Mouse (Mus musculus) neural tube, embryonic 14.5 days (tissue): ENCODE data around the gene Stk10. TPM values are rescaled to one million over a fixed set of nuclear protein-coding genes. Genes with fewer than 3 reads are reported as not detected.

Experiments
- ATAC-seq: fragments of 200-750 bp; cut with Nextera tagmentation; 2 replicates; pipeline ENCODE4 v1.8.0; 2017; ENCODE audit warnings: low read depth, mild to moderate bottlenecking, moderate TSS enrichment, moderate library complexity
- H3K27ac ChIP-seq: fragments of 300-500 bp; sonication (generic); 2 replicates; pipeline ENCODE4 v1.5.1; 2014; ENCODE audit warnings: low read depth, mild to moderate bottlenecking, control low read depth, low read length, moderate library complexity, mixed read lengths
- H3K27me3 ChIP-seq: fragments of 300-500 bp; sonication (generic); 2 replicates; pipeline ENCODE4 v1.6.1; 2014; ENCODE audit warnings: low read length; ENCODE audit not compliant: control insufficient read depth, insufficient read depth
- H3K36me3 ChIP-seq: fragments of 300-500 bp; sonication (generic); 2 replicates; pipeline ENCODE4 v1.6.1; 2014; ENCODE audit warnings: low read length, mixed read lengths; ENCODE audit not compliant: control insufficient read depth, insufficient read depth
- H3K4me1 ChIP-seq: fragments of 300-500 bp; sonication (generic); 2 replicates; pipeline ENCODE4 v1.6.1; 2014; ENCODE audit warnings: low read length; ENCODE audit not compliant: control insufficient read depth, insufficient read depth
- H3K4me2 ChIP-seq: fragments of 300-500 bp; sonication (generic); 2 replicates; pipeline ENCODE4 v1.6.1; 2014; ENCODE audit warnings: mild to moderate bottlenecking, low read depth, low read length, control low read depth
- H3K4me3 ChIP-seq: fragments of 300-500 bp; sonication (generic); 2 replicates; pipeline ENCODE4 v1.5.1; 2014; ENCODE audit warnings: low read depth, low read length, control low read depth, mixed read lengths
- H3K9ac ChIP-seq: fragments of 300-500 bp; sonication (generic); replicated peaks from 2 replicates; pipeline ENCODE4 v1.6.1; 2014; ENCODE audit warnings: low read depth, mild to moderate bottlenecking, control low read depth, low read length, mixed read lengths
- H3K9me3 ChIP-seq: fragments of 300-500 bp; sonication (generic); 2 replicates; pipeline ENCODE4 v1.6.1; 2016; ENCODE audit warnings: low read length; ENCODE audit not compliant: control insufficient read depth
- WGBS: fragments of 180-500 bp; shearing (Covaris S2); extraction: QIAGEN DNeasy Blood & Tissue Kit; methylation state at CpG from one replicate; pipeline ENCODE4 v1.1.7; 2014; 5-methylcytosine and 5-hydroxymethylcytosine counted together
- polyA plus RNA-seq: library from polyadenylated mRNA; unstranded; fragments of >200 nt; fragmentation: Nextera tagmentation; extraction: Ambion mirVana; gene quantifications from 2 replicates; pipeline ENCODE4 v1.2.1, GENCODE M21; 2014

The Stk10 gene
- polyA plus RNA-seq, 1 experiment from 2014 or later = 2.0 TPM

- H3K36me3 ChIP-seq = no peaks in the 10 kb centered on the region
- no peak overlapping the region for H3K4me3 ChIP-seq
- H3K27me3 ChIP-seq = no peaks in the 10 kb centered on the region
- ATAC-seq = no peak
- H3K9me3 ChIP-seq = no peaks in the 10 kb centered on the region
- H3K27ac ChIP-seq = no peak overlapping the region
- 89% methylated on average over 5 of the region's 5 CpGs for WGBS
- H3K9ac ChIP-seq = no peak overlapping the region
- H3K4me2 ChIP-seq = no peak overlapping the region
- 0 out of 2 replicates have a peak, but pooled peaks cover 2% of the 10 kb centered on the region for H3K4me1 ChIP-seq
Measured at GRCm38 (mm10) chr11:32544497-32544896, 11.4 kb downstream of the Stk10 start.

DNA sequence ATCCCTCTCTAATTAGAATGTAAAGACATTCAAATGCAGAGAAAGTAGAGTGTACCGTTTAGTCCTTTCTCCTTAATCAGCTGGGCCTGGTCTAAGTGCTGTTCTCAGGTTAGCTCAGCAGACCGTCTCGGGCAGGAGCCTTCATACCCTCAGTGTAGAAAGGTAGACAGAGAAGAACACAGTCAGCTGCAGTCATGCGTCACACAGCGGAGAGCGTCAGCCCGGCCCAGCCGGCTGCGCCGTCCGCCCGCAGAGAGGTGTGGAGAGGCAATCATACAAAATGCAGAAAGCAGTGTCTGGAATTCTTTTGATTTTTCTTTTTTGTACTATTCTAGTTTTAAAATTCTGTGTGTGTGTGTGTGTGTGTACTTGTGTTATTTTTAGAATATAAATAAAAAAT, 12.5 kb downstream of the Stk10 start:
- 58% methylated on average over 12 of the region's 12 CpGs for whole genome bisulfite sequencing
- no peaks in the 10 kb centered on the region for H3K9me3 ChIP-seq
- H3K27me3 ChIP-seq = no peaks in the 10 kb centered on the region
- H3K4me3 ChIP-seq = no peak overlapping the region
- ATAC-seq = peak; percentile 72; the same call in 1 of the 2 replicates
- H3K9ac ChIP-seq = no peak overlapping the region
- 0 out of 2 replicates have a peak, but pooled peaks cover 2% of the 10 kb centered on the region for H3K4me1 ChIP-seq
- H3K36me3 ChIP-seq = no peaks in the 10 kb centered on the region
- no peak overlapping the region for H3K4me2 ChIP-seq
- no peak overlapping the region for H3K27ac ChIP-seq

- H3K4me2 ChIP-seq = no peak overlapping the region
- no peak overlapping the region for H3K4me3 ChIP-seq
- no peak overlapping the region for H3K27ac ChIP-seq
- H3K27me3 ChIP-seq = no peaks in the 10 kb centered on the region
- no peak for ATAC-seq
- H3K9ac ChIP-seq = no peak overlapping the region
- H3K9me3 ChIP-seq = no peaks in the 10 kb centered on the region
- WGBS = 81% methylated on average over 5 of the region's 5 CpGs
- no peaks in the 10 kb centered on the region for H3K36me3 ChIP-seq
- H3K4me1 ChIP-seq = 0 out of 2 replicates have a peak, but pooled peaks cover 2% of the 10 kb centered on the region
Measured at GRCm38 (mm10) chr11:32546483-32546882, 13.4 kb downstream of the Stk10 start.

- peaks cover 10% of the 10 kb centered on the region; the same call in 1 of the 2 replicates for H3K4me1 ChIP-seq
- no peaks in the 10 kb centered on the region for H3K9me3 ChIP-seq
- no peak overlapping the region for H3K4me2 ChIP-seq
- ATAC-seq = no peak
- no peak overlapping the region for H3K9ac ChIP-seq
- no peak overlapping the region for H3K27ac ChIP-seq
- no peaks in the 10 kb centered on the region for H3K36me3 ChIP-seq
- no peak overlapping the region for H3K4me3 ChIP-seq
- H3K27me3 ChIP-seq = no peaks in the 10 kb centered on the region
- WGBS = 83% methylated on average over 10 of the region's 10 CpGs
Measured at GRCm38 (mm10) chr11:32547391-32547947, 14.4 kb downstream of the Stk10 start.

DNA sequence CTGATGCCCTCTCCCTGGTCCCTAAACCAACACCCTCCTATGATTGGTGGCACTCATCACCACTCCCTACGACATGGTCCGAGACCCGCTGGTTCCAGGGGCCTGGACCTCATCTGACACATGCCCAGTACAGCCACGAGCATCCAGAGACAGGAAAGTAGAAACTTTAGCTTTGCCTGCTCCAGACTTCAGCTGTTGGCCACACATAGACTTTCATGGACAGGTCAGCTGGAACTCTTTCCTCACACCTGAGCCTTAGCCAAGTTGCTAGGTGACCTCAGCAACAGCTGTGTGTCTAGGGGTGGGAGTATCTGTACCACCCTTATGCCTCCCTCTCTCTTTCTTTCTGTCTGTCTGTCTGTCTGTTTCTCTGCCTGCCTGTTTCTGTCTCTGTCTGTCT, 15.1 kb downstream of the Stk10 start:
- H3K4me3 ChIP-seq = no peak overlapping the region
- H3K27me3 ChIP-seq = no peaks in the 10 kb centered on the region
- ATAC-seq = no peak
- H3K27ac ChIP-seq = no peak overlapping the region
- H3K9me3 ChIP-seq = no peaks in the 10 kb centered on the region
- 89% methylated on average over 4 of the region's 4 CpGs for WGBS
- no peak overlapping the region for H3K4me2 ChIP-seq
- H3K4me1 ChIP-seq = peaks cover 12% of the 10 kb centered on the region; the same call in 1 of the 2 replicates
- no peaks in the 10 kb centered on the region for H3K36me3 ChIP-seq
- H3K9ac ChIP-seq = no peak overlapping the region

DNA sequence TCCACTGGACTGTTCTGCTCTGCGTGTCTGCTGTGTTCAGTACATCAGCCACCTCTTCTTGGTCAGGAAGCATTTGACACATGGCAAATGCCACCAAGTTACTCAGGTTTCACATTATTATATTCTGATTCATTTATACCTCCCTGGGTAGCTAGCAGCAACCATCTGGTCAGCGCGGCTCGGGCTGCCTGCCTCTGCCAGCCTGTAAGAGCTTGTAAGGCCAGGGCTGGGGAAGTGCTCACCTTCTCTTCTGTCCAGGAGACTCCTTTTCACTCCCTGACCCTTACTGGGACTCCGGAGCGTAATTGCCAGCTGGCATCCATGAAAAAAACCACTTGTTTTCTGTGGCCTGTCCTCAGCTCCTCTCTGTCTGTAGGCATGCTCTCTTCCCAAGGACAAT, 16.1 kb downstream of the Stk10 start:
- H3K27me3 ChIP-seq = no peaks in the 10 kb centered on the region
- no peak overlapping the region for H3K4me3 ChIP-seq
- no peak overlapping the region for H3K4me2 ChIP-seq
- no peaks in the 10 kb centered on the region for H3K9me3 ChIP-seq
- ATAC-seq = no peak
- H3K9ac ChIP-seq = no peak overlapping the region
- no peaks in the 10 kb centered on the region for H3K36me3 ChIP-seq
- 49% methylated on average over 6 of the region's 6 CpGs for WGBS
- no peak overlapping the region for H3K27ac ChIP-seq
- peaks cover 12% of the 10 kb centered on the region; the same call in 1 of the 2 replicates for H3K4me1 ChIP-seq

DNA sequence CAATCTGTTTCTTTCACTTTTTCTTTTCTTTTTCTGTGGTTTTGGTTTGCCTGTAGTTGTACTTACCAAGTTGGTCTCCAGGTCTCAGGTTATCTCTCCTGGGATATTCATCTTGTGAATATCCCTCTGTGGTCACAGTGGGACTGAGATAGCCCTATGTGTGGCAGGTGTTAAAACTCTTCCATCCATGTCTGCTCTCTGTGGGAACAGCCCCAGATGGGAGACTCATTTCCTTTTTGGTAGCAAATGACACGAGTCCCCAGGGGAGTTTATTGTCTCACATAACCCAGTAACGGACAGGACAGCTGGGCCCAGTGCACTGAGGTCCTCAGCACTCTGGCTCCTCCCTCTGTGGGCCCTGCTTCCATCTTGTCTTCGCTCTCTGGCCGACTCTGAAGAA, 17.0 kb downstream of the Stk10 start:
- WGBS = 28% methylated on average over 4 of the region's 4 CpGs
- H3K4me1 ChIP-seq = peaks cover 12% of the 10 kb centered on the region; the same call in 1 of the 2 replicates
- H3K27ac ChIP-seq = no peak overlapping the region
- H3K4me3 ChIP-seq = no peak overlapping the region
- no peaks in the 10 kb centered on the region for H3K27me3 ChIP-seq
- no peak overlapping the region for H3K4me2 ChIP-seq
- no peak overlapping the region for H3K9ac ChIP-seq
- H3K36me3 ChIP-seq = no peaks in the 10 kb centered on the region
- no peak for ATAC-seq
- no peaks in the 10 kb centered on the region for H3K9me3 ChIP-seq

- H3K9ac ChIP-seq = no peak overlapping the region
- WGBS = 98% methylated on average over 4 of the region's 4 CpGs
- no peaks in the 10 kb centered on the region for H3K9me3 ChIP-seq
- H3K27ac ChIP-seq = no peak overlapping the region
- ATAC-seq = no peak
- peaks cover 10% of the 10 kb centered on the region; the same call in 1 of the 2 replicates for H3K4me1 ChIP-seq
- no peaks in the 10 kb centered on the region for H3K36me3 ChIP-seq
- no peak overlapping the region for H3K4me2 ChIP-seq
- no peak overlapping the region for H3K4me3 ChIP-seq
- no peaks in the 10 kb centered on the region for H3K27me3 ChIP-seq
Measured at GRCm38 (mm10) chr11:32551056-32551455, 18.0 kb downstream of the Stk10 start.

GRCm38 (mm10) chr11:32551579-32552297, 18.6 kb downstream of the Stk10 start:
- Histone ChIP-seq H3K4me1 (peaks cover 9% of the 10 kb centered on the region; the same call in 1 of the 2 replicates), H3K9me3 (no peaks in the 10 kb centered on the region), H3K4me3 (no peak overlapping the region), H3K27me3 (no peaks in the 10 kb centered on the region), H3K9ac (no peak overlapping the region), H3K36me3 (no peaks in the 10 kb centered on the region), H3K4me2 (no peak overlapping the region), H3K27ac (0 out of 2 replicates have a peak overlapping the region, but pooled peaks have one; percentile 16)
- peak; percentile 64; the same call in 1 of the 2 replicates for ATAC-seq
- WGBS = 54% methylated on average over 12 of the region's 12 CpGs
